Mouse (Mus musculus): Measurements from ENCODE around the gene Bcar3.

Gene Bcar3

DNA sequence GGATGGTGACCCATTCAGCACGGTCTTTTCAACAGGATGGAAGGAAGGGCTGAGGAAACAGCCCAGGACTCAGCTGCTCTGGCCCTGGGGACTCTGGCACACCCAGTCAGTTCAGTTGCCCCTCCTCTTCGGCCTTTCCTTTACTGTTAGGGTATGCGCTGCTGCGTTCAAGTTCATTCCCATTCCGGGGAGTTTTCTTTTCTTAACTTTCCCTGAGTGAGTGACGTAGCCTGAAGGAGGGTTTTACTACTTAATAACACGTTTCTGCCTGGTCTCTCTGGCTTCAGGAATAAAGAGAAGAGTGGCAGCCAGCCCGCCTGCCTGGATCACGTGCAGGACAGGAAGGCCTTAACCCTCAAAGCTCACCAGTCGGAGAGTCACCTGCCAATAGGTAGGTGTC, 217.0 kb downstream of the Bcar3 start:
- no peak for DNase-seq (ENCODE audit: low read depth, low spot score)

DNA sequence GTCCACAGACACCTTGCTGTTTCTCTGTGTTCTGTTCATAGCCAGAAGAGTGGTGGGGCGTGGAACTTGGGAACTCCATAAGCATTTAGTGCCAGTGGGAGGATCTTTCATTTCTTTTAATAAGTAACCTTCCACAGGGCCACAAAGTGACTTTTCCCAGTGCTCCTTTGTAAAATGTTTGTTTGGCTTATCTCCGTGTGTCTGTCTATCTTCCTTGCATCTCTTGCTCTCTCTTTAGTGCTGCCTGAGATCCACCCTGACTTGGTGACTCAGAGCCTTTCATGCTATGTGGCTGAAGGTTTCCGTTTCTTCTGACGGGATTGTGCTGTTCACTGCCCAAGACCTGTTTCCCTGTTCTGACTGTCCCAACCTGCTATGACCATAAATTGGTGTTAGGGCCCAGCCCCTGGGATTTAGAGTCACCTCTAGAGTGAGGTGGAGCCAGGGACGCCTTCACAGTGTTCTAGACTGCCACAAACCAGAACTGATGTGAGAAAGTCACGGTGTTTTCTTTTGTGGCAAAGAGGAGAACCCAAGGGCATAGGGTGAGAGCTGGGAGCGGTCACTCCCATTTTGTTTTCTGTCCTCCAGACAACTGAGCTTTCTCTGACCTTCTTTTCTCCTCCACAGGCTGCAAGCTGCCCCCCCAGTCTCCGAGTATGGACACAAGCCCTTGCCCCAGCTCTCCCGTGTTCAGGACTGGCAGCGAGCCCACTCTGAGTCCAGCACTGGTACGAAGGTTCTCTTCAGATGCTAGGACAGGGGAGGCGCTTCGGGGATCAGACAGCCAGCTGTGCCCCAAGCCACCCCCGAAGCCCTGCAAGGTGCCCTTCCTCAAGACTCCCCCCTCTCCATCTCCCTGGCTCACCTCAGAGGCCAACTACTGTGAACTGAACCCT, 218.0 kb downstream of the Bcar3 start:
- no peak for DNase-seq (ENCODE audit: low read depth, low spot score)

DNA sequence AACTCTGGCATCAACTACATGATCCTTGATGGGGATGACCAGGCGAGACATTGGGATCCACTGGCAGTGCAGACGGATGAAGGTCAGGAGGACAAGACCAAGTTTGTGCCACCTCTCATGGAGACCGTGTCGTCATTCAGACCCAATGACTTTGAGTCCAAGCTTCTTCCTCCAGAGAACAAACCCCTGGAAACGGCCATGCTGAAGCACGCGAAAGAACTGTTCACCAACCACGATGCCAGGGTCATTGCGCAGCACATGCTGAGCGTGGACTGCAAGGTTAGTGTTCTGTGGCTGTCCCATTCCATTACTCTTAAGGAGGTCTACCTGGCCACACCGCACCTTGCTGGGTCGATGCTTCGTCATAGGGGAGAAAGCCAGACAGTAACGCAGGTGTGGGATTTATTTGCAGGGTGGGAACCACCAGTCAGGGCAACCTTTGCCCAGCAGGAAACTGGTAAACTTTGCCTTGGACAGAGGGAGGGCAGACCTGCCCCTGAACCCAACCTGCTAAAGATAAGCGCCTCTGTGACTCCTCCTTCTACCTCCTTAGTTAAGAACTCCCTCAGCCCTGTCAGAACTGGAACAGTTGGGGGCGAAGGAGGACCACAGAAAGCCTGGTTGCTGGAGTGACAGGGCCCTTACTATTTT, 218.9 kb downstream of the Bcar3 start:
- DNase-seq (ENCODE audit: low read depth, low spot score), result no peak

DNA sequence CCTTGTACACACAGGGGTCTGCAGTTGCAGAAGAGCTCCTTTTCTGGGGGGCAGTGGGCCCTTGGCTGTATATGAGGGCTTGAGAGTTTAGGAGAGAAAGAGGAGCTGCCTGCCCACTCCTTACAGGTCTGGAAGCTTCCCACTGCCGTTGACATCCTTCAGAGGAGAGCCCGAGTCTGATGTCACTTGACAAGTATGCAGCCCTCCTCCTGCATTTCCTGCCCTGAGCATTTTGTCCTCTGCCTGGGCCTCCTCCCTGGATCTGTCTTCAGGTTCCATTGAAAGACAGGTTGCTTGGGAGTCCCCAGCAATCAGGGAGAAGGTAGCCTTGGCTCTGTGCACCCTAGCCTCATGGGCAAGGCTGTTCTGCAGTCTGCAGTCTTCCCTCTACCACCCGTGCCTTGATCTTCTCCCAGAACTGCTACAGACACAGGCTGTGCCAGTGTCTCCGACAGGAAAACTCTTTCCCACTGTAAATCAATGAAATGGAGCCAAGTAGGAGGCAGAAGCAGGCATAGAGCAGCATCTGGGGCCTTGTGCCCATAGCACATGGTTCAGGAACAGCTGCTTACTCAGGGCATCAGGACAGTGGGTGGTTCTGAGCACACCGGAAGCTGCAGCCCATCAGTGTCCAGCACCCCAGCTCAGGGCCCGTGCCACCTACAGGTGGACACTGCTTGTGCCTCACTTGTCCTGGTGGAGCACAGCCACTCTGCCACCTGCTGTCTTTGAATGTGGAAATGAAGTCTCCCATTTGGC, 221.8 kb downstream of the Bcar3 start:
- no peak for DNase-seq (ENCODE audit: low read depth, low spot score)

DNA sequence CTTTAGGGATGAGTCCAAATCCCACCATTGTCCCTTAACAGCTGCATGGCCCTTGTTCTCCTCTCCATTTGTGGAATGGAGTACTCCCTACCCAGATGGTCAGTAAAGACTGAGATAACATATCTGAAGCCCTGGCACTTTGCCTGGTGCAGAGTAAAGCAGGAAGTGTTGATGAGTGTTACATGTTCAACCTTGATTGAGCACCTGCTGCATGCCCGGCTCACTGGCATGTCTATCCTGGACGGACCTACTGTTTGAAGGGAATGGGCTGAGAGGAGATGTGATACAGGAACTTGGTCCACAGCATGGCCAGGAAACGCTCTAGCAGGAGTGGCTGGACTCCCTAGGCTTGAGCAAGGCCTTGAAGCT, 222.4 kb downstream of the Bcar3 start:
- no peak for DNase-seq (ENCODE audit: low read depth, low spot score)

DNA sequence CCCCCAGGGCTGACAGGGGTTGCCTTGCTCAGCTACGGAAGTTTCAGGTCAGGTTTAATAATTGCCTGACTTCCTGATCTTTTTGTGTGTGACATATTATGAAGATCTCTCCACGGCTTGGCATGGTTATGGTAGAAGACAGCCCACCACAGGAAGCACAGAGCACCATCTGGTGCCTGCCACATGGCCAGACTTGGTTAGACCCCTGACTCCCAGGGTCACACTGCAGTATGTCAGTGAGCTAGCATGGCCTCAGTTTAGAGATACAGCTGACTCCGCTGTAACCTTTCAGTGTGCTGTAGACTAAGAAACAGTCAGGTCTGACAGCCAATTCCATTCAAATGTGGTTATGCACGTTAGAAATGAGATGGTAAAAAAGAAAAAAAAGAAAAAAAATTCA, 223.8 kb downstream of the Bcar3 start:
- no peak for DNase-seq (ENCODE audit: low read depth, low spot score)

DNA sequence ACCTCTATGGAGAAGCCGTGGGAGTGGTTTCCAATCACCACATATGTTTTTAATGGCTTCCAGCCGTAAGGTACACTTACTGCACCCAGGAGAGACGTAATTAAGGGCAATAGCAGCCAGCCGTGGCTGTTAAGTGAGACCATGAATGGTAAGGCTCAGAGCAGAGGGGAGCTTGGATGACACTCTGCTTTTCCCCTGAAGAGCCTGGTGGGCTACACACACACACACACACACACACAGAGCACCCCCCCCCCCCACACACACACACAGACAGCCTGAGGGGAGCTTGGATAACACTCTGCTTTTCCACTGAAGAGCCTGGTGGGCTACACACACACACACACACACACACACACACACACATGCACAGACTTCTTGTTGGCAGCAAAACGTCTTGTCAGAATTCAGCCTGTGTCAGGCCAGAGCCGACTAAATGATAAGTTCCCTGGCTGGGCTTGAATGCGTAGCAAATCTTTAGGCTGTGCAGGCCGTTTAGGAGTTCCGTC, 224.3 kb downstream of the Bcar3 start:
- peak; percentile 75 for DNase-seq (ENCODE audit: low read depth, low spot score)

DNA sequence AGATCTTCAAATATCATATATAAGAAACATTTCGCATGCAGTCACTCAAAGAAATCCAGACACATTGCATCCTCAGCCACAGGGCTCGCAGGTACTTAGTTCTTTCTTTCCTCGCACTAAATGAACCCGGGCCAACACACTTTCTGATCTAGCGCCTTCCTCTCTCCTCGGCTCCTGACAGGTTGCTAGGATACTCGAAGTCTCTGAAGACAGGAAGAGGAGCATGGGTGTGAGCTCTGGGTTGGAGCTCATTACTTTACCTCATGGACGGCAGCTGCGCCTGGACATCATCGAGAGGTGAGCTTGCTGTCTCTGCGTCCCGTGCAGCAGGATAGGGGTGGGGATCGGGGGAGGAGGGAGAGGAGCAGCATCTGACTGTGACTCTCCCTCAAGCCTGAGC, 225.1 kb downstream of the Bcar3 start:
- DNase-seq (ENCODE audit: low read depth, low spot score), result peak; percentile 49

DNA sequence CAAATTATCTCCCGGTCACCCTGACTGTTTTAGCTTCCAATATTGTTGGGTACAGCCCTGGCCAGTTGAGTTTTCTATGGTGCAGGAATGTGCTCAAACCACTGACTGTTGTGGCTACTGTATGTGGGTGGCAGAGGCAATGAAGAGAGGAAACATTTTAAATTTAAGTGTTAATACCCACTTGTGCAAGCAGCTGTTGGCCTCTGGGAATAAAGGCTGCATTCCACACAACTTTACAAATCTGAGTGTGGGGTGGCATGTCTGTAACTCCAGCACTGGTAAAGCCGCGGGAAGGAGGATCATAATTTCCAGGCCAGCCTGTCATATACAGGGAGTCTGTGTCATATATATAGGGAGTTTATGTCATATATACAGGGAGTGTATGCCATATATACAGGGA, 226.4 kb downstream of the Bcar3 start:
- DNase-seq (ENCODE audit: low read depth, low spot score), result no peak

DNA sequence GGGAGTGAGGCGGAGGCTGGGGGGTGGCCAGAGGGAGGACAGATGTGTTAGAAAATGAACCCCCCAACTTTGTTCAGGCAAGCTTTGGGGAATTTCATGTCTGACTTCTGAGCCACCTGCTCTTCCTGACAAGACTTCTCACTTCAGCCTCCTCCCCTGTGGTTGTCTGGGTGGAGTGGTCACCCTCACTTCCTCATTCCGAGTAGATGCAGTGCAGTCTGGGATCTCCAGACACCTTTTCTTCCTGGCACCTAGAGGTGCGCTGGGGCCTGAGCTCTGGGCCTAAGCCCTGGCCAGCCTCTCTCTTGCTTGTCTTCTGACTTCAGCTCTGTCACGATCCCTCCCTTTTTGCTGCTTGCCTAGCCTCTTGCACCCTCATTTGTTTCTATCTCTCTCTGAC, 226.9 kb downstream of the Bcar3 start:
- no peak for DNase-seq (ENCODE audit: low read depth, low spot score)

DNA sequence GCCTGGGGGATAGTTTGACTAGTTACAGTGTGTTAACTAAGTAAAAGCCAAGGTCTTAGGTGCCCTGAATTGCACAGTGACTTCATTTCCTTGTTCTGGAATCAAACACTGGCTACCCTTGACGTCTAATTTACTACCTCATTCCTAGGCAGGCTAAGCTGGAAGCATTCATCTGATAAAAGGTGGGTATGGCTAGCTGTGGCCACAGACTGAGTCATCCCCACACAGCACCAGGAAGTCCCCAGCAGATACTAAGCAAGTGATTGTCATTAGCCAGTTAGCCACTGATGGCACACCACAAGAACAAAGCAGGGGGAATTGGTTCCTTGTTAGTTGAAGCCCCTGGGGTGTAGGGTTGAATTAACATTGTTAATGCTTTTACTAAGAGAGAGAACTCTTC, 227.4 kb downstream of the Bcar3 start:
- DNase-seq (ENCODE audit: low read depth, low spot score), result no peak

DNA sequence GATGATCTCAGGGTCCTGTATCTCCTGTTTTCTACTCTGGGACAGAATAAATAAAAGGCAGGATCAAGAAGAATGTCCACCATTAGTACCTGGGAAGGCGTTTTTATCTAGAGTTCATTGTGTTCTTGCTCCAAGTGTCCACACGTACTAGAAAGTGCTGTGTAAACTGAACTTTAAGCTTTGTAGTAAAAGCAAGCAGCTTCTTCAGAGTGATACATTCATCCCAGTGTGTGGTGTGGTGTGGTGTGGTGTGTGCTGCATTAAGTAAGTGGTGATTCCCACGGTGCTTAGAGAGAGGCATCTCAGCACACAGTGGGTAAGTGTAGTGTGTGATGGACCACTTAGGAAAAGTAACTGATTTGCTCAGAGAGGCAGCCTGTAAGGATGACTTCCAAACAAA, 234.5 kb downstream of the Bcar3 start:
- no peak for DNase-seq (ENCODE audit: low read depth, low spot score)

DNA sequence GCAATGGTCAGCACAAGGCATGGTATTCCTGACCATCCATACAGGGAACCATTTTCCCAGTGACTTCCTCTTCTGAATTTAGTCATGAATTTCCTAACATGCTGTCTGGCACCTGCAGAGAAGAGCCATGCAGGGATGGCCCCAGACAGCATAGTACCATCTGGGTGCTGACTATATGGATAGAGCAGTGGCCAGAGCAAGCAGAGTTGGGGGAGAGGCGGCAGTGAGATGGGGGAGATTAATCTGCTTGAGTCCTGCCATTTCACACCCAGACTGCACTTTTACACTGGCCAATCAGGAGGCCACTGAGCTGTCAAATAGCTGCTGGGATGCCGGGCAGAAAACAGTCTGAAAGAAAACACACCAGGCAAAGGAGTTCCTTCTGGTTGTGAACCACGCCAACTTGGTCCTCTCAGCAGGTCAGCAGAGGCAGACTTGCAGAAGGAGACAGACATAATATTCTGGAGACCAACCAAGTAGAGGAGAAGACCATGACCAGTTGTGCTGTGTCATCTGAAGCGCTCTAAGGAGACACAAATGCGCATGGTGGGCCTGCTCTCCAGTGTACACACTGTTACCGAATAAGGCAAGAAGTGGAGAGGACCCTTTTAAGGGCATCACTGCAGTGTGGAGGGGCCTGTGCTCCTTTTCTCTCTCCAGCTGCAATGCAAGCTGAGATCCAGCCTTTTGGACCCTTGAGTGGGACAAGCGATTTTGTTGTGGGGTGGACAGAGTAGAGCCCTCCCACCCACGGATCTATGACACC, 242.2 kb downstream of the Bcar3 start:
- DNase-seq (ENCODE audit: low read depth, low spot score), result no peak

DNA sequence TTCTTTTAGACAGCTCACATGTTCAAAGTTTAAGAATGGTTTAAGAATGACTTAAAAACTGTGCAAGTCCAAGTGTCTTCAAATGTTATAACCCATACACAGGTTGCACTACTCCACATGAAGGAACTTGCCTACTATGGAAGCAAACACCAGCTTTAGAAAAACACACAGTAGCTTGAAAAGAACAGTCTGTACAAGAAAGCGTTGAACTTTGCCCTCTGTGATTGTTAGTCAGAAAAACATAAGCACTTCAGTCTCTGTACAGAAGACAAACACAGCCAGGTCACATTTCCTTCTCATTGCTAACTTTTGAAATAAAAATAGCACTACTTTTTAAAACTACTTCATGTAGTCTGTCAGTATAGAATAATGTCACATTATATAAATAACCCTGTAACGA, 244.9 kb downstream of the Bcar3 start:
- no peak for DNase-seq (ENCODE audit: low read depth, low spot score)

DNA sequence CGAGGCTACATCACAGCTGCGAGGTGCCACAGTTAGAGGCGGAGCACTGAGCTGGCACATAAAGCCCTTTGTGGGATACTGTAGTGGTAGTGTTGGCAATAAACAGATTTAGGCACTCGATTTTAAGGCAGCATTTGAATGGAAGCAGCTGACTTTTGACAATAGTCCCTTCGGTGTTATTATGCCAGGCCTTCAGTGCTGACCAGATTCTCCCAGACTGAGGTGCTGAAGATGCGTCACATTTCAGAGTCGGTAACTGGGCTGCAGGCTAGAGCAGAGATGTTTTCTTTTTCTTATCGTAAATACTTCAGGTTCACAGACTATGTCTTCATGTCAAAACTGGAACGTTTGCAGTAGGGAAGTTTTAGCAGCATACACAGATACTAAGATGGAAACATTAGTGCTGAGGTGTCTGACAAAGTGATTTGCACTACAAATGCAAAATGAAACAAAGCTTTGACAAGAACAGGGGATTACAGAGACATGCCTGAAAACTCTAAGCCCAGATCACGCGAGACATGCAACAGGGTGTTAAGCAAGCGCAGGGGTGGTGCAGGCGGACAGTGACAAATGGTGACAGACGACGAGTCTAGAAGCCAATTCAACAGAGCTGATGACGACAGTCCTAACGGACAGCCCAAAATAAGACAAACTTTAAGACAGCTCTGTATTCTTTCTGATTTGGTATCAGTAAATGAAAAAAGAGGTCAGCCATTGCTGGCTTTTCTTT, 246.2 kb downstream of the Bcar3 start:
- no peak for DNase-seq (ENCODE audit: low read depth, low spot score)

DNA sequence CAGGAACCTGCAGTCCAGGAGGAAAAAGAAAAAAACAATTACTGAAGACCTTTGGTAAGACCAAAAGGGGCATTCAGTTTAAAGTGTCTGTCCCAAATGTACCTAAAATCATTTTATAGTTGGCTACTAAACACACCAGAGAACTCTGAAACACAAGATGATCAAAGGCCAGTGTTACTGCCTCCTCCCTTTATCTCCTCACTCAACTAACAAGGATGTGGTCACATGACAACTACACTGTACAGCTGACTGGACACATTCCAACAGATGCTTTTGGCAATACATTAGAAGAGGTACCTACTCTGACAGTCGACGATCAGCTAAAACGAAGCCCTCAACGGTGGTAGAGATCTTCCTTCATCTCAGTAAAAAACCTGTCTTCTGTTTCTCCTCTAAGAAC, 247.0 kb downstream of the Bcar3 start:
- no peak for DNase-seq (ENCODE audit: low read depth, low spot score)

DNA sequence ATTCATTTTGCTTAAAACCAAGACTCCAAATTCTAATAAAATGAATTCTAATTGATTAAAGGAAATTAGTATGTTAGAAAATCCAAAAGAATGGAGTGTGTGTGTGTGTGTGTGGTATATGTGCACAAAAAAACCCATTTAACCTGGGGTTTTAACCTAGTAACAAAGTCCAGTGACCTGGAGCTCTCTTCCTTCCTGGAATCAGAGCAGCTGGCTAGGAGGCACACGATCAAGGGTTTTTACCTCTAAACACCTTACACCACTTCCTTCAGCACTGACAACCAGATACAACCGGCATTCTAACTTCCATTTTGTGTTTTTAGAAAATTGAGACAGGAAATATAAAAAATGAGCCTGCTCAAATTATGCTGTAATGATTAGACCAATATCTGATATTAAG, 251.4 kb downstream of the Bcar3 start:
- DNase-seq (ENCODE audit: low read depth, low spot score), result no peak

DNA sequence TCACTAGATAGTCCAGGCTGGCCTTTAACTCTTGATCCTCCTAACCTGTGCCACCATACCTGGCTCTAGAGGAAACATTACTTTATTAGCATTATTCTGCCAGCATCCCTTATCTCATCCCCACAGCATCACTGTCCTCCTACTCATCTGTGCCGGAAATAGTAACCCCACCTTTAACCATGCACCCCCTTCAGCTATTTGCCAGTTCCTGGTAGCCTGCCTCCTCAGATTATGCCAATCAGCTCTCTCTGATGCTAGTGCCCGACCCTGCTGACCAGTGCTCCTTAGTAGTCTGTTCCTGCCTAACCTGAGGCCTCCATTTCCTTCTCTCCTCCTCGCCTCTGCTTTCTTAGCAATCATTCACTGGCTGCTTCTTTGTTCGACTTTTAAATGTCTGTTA, 253.5 kb downstream of the Bcar3 start:
- no peak for DNase-seq (ENCODE audit: low read depth, low spot score)

DNA sequence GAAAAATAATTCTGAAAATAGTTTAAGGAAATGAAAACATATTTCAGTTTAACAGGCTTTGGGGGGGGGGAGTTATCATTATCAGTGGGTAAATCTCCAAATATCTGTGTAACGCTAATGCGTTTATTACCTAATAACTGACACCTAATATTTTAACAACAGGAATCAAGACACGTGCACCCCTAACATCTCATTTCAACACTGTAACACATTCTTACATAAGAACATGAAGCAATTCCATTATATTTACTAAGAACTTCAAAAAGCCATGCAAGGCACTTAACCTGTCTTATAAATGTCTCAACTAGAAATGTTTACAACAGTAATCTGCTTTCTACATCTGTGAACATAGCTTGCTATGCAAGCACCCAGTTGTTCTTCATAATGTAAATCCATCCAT, 257.2 kb downstream of the Bcar3 start:
- no peak for DNase-seq (ENCODE audit: low read depth, low spot score)

DNA sequence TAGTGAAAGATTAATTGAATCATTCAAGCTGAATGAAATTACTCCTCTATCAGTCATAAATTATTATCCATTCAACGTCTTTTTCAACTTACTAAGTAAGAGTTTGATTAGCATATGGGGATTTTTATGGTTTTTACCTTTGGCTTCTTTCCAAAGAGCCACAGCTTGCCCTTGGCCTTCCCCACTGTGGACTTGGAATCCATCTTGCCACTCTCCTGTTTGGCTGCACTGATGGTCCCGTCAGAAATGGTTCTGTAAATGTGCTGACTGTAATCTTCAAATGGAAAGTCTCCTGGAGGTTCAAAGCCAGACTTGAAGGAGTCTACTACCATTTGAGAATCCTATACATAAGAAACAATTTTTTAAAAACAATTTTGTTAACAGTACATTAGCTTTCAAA, 263.8 kb downstream of the Bcar3 start:
- DNase-seq (ENCODE audit: low read depth, low spot score), result no peak

DNA sequence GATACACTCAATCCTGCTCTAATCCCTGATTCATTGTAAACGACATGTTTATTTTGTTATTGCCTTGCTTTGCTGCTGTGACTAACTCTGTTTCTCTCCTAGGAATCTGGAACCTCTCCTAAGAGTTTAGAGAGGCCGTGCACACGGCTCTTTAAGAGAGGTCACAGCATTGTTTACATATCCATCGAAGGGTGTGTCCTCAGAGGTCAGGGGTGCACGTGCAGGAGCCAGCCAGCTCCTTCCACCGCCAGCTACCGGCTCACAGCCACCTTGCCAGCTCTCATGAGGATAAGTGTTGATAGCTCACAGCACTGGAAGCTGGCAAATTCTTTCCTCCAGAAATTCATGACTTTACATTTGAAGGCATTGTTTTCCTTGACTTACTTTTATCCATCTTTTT, 271.3 kb downstream of the Bcar3 start:
- no peak for DNase-seq (ENCODE audit: low read depth, low spot score)
